Mouse (Mus musculus) olfactory bulb, adult 2 months (tissue): ENCODE measurements around the gene Ncoa7.

ENCODE experiments used
- CTCF ChIP-seq: fragments of 200-500 bp; IDR thresholded peaks from 2 replicates; pipeline ENCODE4 v1.5.1; 2012; ENCODE audit warnings: low read depth, mild to moderate bottlenecking, low read length, moderate library complexity; ENCODE audit not compliant: insufficient read depth
- POLR2A ChIP-seq: fragments of 200-500 bp; IDR thresholded peaks from 2 replicates; pipeline ENCODE4 v1.6.1; 2012; ENCODE audit warnings: mild to moderate bottlenecking, low read depth, low read length, moderate library complexity; ENCODE audit not compliant: insufficient read depth

DNA sequence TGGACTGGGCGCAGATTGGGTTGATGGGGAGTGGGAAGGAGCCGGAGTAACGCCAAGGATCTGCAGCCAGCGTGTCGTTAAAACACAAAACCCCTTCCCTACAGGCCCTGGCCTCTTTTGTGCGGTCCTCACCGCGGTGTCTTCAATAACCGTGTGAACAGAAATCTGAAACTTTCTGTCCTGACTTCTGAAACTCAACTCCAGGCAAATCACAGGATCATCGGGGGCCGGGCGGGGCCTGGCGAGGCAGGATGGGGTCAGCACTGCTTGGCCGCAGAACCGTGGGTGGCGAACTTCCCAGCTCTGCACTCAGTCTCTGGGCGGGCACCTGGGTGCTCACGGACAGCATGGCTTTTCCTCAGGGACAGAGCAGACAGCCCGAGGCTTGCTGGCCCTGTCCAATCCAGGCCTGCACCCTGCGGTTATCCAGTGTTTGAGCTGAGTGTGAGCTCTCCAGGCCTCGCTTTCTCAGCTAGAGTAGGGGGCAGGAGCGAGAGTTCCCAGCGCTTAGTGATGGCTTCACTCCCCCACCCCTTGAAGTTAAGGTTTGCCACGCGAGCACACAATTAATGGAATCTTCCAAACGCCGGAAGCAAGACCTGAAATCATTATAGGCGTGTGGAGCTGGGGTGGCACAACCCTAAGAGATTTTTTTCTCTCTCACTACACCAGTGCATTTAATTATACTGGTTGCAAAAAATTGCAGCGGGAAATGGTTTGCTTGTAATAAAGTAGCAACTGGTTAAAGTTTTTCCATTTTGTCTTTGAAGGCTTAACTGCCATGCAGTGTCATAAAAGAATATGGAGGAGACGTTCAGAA is 41.3 kb upstream of the Ncoa7 start:
- TF ChIP-seq CTCF (no peak), POLR2A (no peak)
